Mouse (Mus musculus): ENCODE data around the gene Carnmt1.

GRCm38 (mm10) chr19:18666966-18667365 is 3.6 kb upstream of the Carnmt1 start:
- TF ChIP-seq CTCF (IDR thresholded peaks at IDR 0.05; ENCODE audit: low read depth) = no peak
- TF ChIP-seq EP300 (optimal IDR thresholded peaks at IDR 0.05) = no peak
